Mouse (Mus musculus): Measurements from ENCODE around the gene Cnot1. TPM values are rescaled to one million over a fixed set of nuclear protein-coding genes. Genes with fewer than 3 reads are reported as not detected.

Gene Cnot1
- total RNA-seq, 2 experiments from 2014 or later, result 129 to 138 TPM

DNA sequence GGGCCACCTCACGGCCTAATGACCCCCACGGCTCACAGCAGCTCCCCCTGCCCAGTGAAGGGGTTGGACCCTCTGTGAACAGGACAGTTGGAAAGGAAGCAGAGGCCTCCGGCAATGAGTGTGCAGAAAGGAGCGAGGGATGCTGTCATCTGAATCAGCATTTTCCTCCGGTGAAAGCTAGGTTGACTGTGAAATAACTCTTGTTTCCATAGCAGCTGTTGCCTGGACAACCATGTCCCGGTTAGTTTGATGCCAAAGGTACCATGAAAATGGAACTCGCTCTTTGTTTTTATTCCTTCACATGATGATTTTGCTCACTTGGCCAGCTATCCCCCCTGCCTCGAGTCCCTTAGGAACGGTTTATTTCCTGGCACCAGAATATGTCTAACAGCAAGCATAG lies 107.0 kb downstream of the Cnot1 start:
- no peak for DNase-seq
- intact Hi-C loops (cut with DNase I), result no loop called here

DNA sequence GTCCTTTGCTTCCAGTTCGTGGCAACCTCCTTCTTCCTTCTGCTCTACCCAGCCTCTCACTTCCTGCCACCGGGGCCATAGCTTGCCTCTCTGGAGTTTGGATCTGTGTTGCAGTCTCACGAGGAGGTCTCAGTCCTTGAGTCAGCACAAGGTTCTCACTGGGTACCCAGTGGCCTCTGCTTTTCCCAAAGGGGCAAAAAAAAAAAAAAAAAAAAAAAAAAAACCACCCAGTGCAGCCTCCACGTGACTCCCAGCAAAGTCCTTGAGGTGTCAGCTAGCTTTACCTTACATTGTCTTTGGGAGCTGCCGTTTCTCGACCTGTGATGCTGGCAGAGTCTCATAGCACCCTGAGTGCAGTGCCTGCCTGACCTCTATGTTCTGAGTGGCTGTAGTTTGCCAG lies 109.1 kb downstream of the Cnot1 start:
- intact Hi-C loops (cut with DNase I), result loop anchor here (10.0 kb wide), 1 partner anchor 443 kb away; no protein-coding TSS in a partner anchor
- no peak for DNase-seq

DNA sequence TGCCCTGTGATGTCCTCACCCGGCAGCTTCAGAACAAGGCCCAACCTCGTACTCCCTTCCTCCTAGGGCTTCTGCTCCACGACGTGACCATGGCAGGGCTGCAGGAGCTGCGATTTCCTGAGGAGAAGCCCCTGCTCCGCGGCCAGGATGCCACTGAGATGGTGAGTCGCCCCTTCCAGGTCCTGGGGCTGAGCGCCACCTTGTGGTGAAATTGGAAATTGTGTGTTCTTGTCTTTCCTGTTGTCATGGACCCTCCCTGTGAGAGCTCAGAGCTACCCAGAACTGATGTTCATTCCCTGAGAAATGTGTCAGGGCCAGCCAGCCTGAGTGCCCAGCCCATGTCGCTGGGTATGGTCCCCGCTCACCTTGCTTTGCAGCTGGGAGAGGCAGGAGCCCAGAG lies 110.1 kb downstream of the Cnot1 start:
- DNase-seq, result peak; percentile 85 to 93
- intact Hi-C loops (cut with DNase I), result loop anchor here (1.0 to 10.0 kb wide), 3 partner anchors 92 to 442 kb away; no protein-coding TSS in a partner anchor

DNA sequence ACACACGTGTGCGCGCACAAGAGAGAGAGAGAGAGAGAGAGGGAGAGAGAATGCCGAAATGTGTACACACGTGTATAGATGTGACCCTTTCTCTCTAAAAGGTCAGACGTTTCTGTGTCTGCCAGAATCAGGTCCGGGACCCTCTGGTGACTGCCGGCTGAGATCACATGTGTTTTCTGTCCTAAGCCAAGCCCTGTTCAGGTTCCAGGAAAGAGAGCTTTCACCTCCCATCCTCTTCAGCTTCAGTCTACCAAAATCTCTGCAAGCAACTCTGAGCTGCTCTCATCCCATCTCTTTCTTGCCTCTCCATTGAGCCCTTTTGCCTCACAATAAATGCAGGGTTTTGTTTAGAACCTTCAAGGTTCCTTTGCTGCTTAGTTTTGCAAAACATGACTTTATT lies 110.6 kb downstream of the Cnot1 start:
- no peak for DNase-seq
- intact Hi-C loops (cut with DNase I), result loop anchor here (1.0 to 10.0 kb wide), 3 partner anchors 91 to 442 kb away; no protein-coding TSS in a partner anchor

DNA sequence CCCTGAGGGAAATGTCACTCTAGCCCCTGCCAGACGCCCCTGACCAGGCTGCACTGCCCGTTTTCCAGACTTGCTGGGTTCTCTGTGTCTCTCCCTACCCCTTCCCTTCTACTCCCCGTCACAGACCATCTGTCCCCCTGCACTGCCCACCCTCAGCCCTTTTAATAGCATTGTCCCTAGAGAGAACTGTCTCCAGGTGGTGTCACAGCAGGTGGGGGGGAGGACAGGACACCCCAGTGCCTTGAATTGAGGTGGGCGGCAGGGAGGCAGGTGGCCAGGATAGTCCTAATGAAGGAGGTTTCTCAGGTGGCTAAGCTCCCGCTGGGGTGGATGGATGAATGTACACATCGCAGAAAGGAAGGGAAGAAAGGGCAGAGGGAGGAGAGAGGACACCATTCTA lies 112.6 kb downstream of the Cnot1 start:
- intact Hi-C loops (cut with DNase I), result loop anchor here (10.0 kb wide), 1 partner anchor 440 kb away; no protein-coding TSS in a partner anchor
- no peak for DNase-seq

- intact Hi-C loops (cut with DNase I), result loop anchor here (10.0 kb wide), 1 partner anchor 436 kb away; no protein-coding TSS in a partner anchor
- peak in 1 of 2 experiments; percentile 31 for DNase-seq
Measured at GRCm38 (mm10) chr8:95690929-95691541, 116.2 kb downstream of the Cnot1 start.

GRCm38 (mm10) chr8:95688073-95688672 lies 119.1 kb downstream of the Cnot1 start:
- DNase-seq, result peak; percentile 49 to 57
- intact Hi-C loops (cut with DNase I), result no loop called here

DNA sequence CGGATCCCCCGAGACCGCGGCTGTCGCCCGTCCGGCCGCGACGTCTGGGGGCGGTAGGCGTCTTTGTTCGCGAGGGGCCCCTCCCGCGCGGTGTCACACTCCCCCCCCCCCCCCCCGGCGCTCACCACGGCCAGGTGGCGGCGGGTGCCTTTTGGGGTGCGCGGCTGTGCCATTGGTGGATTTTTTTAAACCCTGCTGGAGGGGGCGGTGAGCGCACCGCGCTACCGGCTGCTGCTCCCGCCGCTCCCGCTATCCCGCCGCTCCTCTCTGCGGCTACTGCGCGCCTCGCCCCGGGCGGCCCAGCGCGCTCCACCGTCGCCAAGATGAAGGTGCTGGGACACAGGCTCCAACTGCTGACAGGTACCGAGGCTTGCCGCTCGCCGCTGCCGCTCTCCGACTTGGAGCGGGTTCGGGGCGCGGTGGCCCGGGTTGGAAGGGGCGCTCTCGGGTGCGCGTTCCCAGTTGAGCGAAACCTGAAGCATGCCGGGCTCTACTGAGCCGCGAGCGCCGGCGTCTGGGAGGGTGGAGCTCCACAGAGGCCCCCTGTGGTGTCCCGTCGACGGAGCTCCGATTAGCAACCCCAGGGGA lies 129.1 kb downstream of the Cnot1 start:
- intact Hi-C loops (cut with DNase I), result no loop called here
- DNase-seq, result peak; percentile 12 to 17

GRCm38 (mm10) chr8:95677591-95678023 lies 129.7 kb downstream of the Cnot1 start:
- intact Hi-C loops (cut with DNase I), result no loop called here
- DNase-seq, result peak in 1 of 2 experiments; percentile 20

DNA sequence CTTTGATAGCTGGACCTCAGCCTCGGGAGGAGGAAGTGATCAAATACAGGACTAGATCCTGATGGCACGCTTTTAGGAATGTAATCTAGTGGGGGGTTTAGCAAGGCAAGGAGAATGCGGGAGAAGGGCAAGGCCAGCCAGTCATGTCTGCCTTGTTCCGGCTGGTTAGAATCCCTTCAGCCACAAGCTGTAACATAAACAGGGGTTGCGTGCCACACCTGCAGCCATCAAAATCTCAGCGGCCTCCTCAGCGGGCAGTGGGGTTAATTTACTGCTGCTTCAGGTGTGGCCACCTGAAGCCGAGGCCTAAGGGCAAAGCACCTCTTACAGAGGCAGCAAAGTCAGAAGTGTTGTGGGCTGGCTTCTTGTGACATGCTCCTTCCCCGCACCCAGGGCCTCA lies 130.6 kb downstream of the Cnot1 start, which contains the start of gene Ndrg4:
Ndrg4 (plus strand) TSS at position 350 of the 400 bp plus-strand sequence.
- intact Hi-C loops (cut with DNase I), result no loop called here
- DNase-seq, result no peak

GRCm38 (mm10) chr8:95672811-95673210 lies 134.5 kb downstream of the Cnot1 start:
- DNase-seq, result no peak
- intact Hi-C loops (cut with DNase I), result no loop called here

DNA sequence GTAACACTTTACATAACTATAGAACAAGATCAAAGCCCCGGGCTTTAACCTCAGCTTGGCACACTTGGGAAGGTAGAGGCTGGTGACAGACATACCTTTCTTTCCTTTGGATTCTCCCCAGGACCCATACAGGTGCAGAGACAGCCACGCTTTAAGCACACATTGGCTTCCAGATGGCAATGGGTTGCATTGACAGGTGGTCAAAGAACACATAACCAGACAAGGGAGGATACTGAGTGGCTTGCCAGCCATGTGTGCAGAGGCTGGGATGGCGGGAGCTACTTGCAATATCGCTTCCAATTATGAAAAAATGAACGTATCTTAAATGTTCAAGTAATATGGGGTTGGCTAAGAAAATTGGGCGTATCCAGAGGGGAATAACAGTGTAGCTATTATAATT lies 135.4 kb downstream of the Cnot1 start:
- no peak for DNase-seq
- intact Hi-C loops (cut with DNase I), result no loop called here

DNA sequence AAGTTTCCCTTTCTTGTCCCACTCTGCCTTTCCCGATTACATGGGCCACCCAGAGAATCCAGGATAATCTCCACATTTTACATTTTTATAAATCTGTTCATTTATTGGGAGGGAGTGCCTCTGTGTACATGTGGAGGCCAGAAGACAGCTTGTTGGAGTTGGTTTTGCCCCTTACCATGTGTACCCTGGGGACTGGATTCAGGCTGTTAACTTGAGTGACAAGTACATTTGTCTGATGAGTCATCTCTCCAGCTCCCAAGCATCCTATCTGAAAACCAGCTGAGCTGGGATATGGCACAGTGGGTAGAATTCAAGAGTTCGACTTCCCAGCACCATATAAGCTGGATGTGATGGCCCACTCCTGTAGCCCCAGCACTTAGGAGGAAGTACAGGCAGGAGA lies 137.3 kb downstream of the Cnot1 start:
- intact Hi-C loops (cut with DNase I), result no loop called here
- no peak for DNase-seq

Small RNAs within 50 kb of the gene (microRNA-seq; reads per million reads assigned to microRNA genes)
- gene Mir7073, result 1.3 to 3.6 reads per million in 2 experiments

Other genes starting within 250 kb of the Cnot1 start
- gene Prss54, start 231.1 kb downstream of the Cnot1 start, total RNA-seq (2021), result not detected
- gene Gins3, start 174.0 kb downstream of the Cnot1 start, total RNA-seq (2021), result 1 to 10 TPM; 1.2 to 1.6 TPM
- 100 to 1,000 TPM; 314 to 320 TPM for gene Ndrg4, start 130.5 kb downstream of the Cnot1 start, total RNA-seq (2021)
- 10 to 100 TPM in 1 of 2 experiments, 1 to 10 TPM in 1; 8.5 to 11.6 TPM for gene Setd6, start 91.6 kb downstream of the Cnot1 start, total RNA-seq (2021)
- gene Sap18b, start 17.9 kb upstream of the Cnot1 start, total RNA-seq (2021), result 10 to 100 TPM; 81.7 to 82.4 TPM
- 10 to 100 TPM in 1 of 2 experiments, 1 to 10 TPM in 1; 9.9 to 12.0 TPM for gene Slc38a7, start 46.1 kb upstream of the Cnot1 start, total RNA-seq (2021)
- gene Got2, start 81.1 kb upstream of the Cnot1 start, total RNA-seq (2021), result 100 to 1,000 TPM; 785 to 791 TPM

Data from heart, postnatal 14 days (tissue).